Mouse (Mus musculus) heart, embryonic 12.5 days (tissue): ENCODE data around the gene Ryr2. TPM values are rescaled to one million over a fixed set of nuclear protein-coding genes. Genes with fewer than 3 reads are reported as not detected.
"Not testable (repeated sequence)": the region's sequence is repeated elsewhere in the genome, so short reads cannot be mapped to it uniquely, and the experiment has no call there.

ENCODE experiments used
- ATAC-seq: fragments of 200-750 bp; cut with Nextera tagmentation; 2 replicates; pipeline ENCODE4 v1.8.0; 2017; ENCODE audit warnings: moderate TSS enrichment, moderate library complexity; ENCODE audit not compliant: insufficient number of reproducible peaks, low FRiP score
- H3K27ac ChIP-seq: fragments of 300-500 bp; sonication (generic); 2 replicates; pipeline ENCODE4 v1.5.1; 2016; ENCODE audit warnings: mild to moderate bottlenecking, moderate library complexity; ENCODE audit not compliant: poor library complexity, severe bottlenecking
- H3K27me3 ChIP-seq: fragments of 300-500 bp; sonication (generic); replicated peaks from 2 replicates; pipeline ENCODE4 v1.6.1; 2016; ENCODE audit warnings: mild to moderate bottlenecking, moderate library complexity
- H3K36me3 ChIP-seq: fragments of 300-500 bp; sonication (generic); 2 replicates; pipeline ENCODE4 v1.6.1; 2016; ENCODE audit warnings: mild to moderate bottlenecking, moderate library complexity
- H3K4me1 ChIP-seq: fragments of 300-500 bp; sonication (generic); replicated peaks from 2 replicates; pipeline ENCODE4 v1.6.1; 2016; ENCODE audit warnings: mild to moderate bottlenecking
- H3K4me2 ChIP-seq: fragments of 300-500 bp; sonication (generic); 2 replicates; pipeline ENCODE4 v1.6.1; 2016; ENCODE audit warnings: mild to moderate bottlenecking, moderate library complexity
- H3K4me3 ChIP-seq: fragments of 300-500 bp; sonication (generic); 2 replicates; pipeline ENCODE4 v1.5.1; 2016; ENCODE audit warnings: mild to moderate bottlenecking
- H3K9ac ChIP-seq: fragments of 300-500 bp; sonication (generic); 2 replicates; pipeline ENCODE4 v1.6.1; 2016; ENCODE audit warnings: mild to moderate bottlenecking, moderate library complexity
- H3K9me3 ChIP-seq: fragments of 300-500 bp; sonication (generic); replicated peaks from 2 replicates; pipeline ENCODE4 v1.6.1; 2016; ENCODE audit warnings: mild to moderate bottlenecking, moderate library complexity
- whole genome bisulfite sequencing: fragments of 180-500 bp; shearing (Covaris S2); methylation state at CpG from one replicate; pipeline ENCODE4 v1.1.7; 2016; 5-methylcytosine and 5-hydroxymethylcytosine counted together
- polyA plus RNA-seq: library from polyadenylated mRNA; unstranded; fragments of >200 nt; fragmentation: Nextera tagmentation; extraction: Ambion mirVana; gene quantifications from 2 replicates; pipeline ENCODE4 v1.2.1, GENCODE M21; 2016

Gene Ryr2
- polyA plus RNA-seq, 1 experiment from 2014 or later, result 35.3 TPM

DNA sequence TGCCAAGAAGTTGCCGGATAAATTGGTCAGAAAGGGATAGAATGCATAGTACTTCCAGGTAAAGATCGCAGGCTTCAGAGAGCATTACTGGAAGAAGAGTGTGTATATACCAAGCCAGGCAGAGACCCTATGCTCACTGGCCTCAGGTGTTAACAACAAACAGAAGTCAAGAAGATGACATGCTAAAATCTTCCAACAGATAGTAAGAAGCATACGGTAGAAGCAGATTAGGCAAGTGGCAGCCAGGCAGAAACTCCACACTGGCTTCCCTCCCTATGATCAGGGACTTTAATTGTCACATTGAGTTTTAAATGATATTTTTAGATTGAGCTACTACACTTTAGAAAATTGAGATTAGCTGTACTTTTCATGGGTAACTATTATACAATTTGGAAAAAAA lies 268.9 kb downstream of the Ryr2 start:
- H3K36me3 ChIP-seq, result peaks cover 11% of the 10 kb centered on the region
- no peak overlapping the region for H3K27ac ChIP-seq
- no peak overlapping the region for H3K4me2 ChIP-seq
- no peak overlapping the region for H3K9ac ChIP-seq
- H3K27me3 ChIP-seq, result no peaks in the 10 kb centered on the region
- 77% methylated on average over 3 of the region's 3 CpGs for WGBS
- H3K4me3 ChIP-seq, result no peak overlapping the region
- peaks cover 21% of the 10 kb centered on the region for H3K4me1 ChIP-seq
- no peaks in the 10 kb centered on the region for H3K9me3 ChIP-seq
- peak; percentile 54; the same call in 1 of the 2 replicates for ATAC-seq

DNA sequence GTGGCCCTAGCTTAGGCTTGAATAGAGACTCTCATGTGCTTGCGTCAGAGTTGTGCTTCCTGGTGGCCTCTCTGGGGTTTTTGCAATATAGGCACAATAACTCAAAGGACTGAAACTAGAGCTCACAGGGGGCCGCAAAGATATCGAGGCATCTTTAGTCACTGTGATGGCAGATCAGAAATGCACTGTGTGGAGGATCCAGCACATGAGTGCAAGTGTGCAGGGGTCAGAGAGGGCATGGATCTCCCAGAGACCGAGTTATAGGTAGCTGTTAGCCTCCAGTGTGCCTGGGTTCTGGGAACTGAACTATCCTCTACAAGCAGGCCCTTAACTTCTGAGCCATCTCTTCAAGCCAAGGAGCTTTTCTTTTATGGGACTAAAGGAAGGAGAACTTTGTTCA lies 269.6 kb downstream of the Ryr2 start:
- no peak overlapping the region for H3K4me2 ChIP-seq
- peak overlapping the region; percentile 70 for H3K27ac ChIP-seq
- H3K9me3 ChIP-seq, result no peaks in the 10 kb centered on the region
- no peak overlapping the region for H3K9ac ChIP-seq
- H3K4me3 ChIP-seq, result no peak overlapping the region
- peaks cover 19% of the 10 kb centered on the region for H3K4me1 ChIP-seq
- WGBS, result 74% methylated on average over 4 of the region's 4 CpGs
- H3K36me3 ChIP-seq, result peaks cover 10% of the 10 kb centered on the region
- H3K27me3 ChIP-seq, result no peaks in the 10 kb centered on the region
- peak; percentile 43; the same call in 1 of the 2 replicates for ATAC-seq

DNA sequence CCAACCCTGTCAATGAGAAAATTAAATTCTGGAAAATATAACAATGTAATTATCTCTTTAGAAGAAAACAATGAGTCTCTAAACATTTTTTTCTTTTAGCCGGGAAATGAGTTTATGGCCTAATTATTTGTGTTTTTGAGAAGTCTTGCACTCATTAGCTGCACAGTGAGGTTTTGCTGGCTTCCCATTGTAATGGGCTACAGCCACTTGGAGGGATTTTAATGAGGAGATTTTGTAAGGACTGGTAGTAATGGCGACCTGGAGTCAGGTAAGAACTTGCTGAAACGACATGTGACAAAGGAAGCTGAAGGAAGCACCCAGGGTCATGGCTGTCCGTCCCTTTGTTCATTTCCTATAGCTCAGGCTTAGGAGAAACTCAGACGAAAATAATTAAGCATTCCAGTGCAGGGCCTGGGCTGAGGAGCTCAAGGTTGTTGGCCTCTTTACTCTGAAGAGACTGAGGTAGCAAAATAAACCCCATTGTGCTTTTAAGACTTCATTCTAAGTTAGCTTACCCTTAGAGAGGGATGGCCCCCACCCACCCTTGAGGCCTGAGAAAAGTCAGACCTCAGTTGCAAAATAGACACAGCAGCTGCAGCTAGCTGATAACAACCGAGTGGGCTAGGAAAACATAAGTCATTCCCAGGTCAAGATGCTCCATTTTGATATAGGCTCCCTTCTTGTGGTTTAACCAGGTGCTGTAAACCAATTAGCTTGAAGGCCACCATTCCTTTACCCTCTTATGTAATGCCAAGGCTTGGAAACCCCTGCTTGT lies 270.3 kb downstream of the Ryr2 start:
- Histone ChIP-seq H3K4me1 (peaks cover 19% of the 10 kb centered on the region), H3K9me3 (no peaks in the 10 kb centered on the region), H3K9ac (no peak overlapping the region), H3K4me2 (no peak overlapping the region), H3K27ac (peak overlapping the region; percentile 70), H3K27me3 (no peaks in the 10 kb centered on the region), H3K4me3 (no peak overlapping the region), H3K36me3 (peaks cover 8% of the 10 kb centered on the region)
- WGBS, result 50% methylated on average over 6 of the region's 6 CpGs
- peak; percentile 96 for ATAC-seq

DNA sequence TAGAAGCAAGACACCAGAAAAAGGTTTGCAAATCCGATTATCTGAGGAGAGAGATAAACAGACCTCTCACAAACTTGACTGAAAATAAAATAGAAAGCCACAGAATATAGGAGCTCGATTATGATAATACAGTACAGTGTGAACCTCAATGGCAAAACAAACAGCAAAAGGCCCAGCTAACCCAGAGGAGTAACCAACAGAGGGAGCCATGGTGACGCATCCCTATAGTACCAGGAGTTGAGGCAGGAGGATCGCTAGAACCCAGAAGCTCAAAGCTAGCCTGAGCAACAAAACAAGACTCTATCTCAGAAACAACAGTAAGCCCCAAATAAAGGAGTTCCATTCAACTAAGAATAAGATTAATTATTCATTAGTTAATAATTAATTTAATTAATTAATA lies 275.5 kb downstream of the Ryr2 start:
- no peak for ATAC-seq

DNA sequence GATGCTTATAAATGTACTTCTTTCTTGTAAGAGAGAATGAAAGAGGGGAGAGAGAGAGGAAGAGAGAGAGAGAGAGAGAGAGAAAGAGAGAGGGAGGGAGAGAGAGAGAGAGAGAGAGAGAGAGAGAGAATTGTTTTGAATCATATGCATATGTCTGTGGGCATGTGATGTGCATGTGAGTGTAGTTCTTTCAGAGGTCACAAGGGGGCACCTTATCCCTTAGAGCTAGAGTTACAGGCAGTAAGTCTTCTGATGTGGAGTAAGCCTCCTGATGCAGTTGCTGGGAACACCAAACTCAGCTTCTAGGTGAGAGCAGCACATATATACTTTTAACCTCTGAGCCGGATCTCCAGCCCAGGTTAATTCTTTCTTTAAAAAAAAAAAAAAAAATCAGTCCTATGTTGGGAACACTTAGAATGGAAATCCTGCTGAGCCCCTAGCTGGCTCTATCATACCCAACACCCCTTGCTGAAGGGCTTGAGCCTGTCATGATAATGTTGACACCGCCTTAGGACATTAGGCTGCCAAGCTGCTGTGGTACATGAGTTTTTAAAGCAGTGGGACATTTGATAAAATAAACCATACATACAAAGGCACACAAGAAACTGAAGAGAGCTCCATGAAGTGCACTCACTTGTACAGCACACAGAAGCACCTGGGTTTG lies 281.1 kb downstream of the Ryr2 start:
- Histone ChIP-seq H3K9ac (no peak overlapping the region), H3K4me2 (no peak overlapping the region), H3K27me3 (no peaks in the 10 kb centered on the region), H3K4me1 (no peaks in the 10 kb centered on the region), H3K36me3 (peaks cover 42% of the 10 kb centered on the region), H3K4me3 (no peak overlapping the region), H3K9me3 (no peaks in the 10 kb centered on the region), H3K27ac (no peak overlapping the region)
- 92% methylated on average over 2 of the region's 2 CpGs for WGBS
- no peak for ATAC-seq

More for the DNA sequence above, 275.5 kb downstream of the Ryr2 start:
- H3K9ac ChIP-seq, result no peak overlapping the region
- peaks cover 26% of the 10 kb centered on the region for H3K36me3 ChIP-seq
- H3K27ac ChIP-seq, result no peak overlapping the region
- no peak overlapping the region for H3K4me2 ChIP-seq
- no peaks in the 10 kb centered on the region for H3K4me1 ChIP-seq
- WGBS, result 74% methylated on average over 4 of the region's 4 CpGs
- H3K9me3 ChIP-seq, result no peaks in the 10 kb centered on the region
- H3K4me3 ChIP-seq, result no peak overlapping the region
- H3K27me3 ChIP-seq, result no peaks in the 10 kb centered on the region

DNA sequence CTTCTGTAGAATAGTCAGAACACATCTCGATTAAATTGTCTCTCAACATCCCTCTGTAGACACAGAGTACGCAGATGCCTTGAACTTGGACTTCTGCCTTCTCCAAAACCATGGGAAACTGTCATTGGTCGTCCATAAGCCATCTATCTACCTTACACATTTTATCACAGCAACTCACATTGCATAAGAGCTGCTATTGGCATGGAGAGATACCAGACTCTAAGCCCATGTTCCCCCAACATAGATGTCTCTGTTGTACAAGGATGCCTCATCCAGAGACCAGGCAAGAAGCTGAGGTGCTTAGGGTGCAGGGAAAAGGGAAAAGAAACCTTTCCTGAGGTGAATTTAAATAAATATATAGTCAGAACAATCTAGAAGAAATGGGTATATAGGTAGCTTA lies 288.0 kb downstream of the Ryr2 start:
- Histone ChIP-seq H3K27me3 (no peaks in the 10 kb centered on the region), H3K9ac (no peak overlapping the region), H3K4me2 (no peak overlapping the region), H3K36me3 (peaks cover 41% of the 10 kb centered on the region), H3K27ac (no peak overlapping the region), H3K9me3 (no peaks in the 10 kb centered on the region), H3K4me1 (no peaks in the 10 kb centered on the region), H3K4me3 (no peak overlapping the region)
- 80% methylated on average over 3 of the region's 3 CpGs for WGBS
- no peak for ATAC-seq

DNA sequence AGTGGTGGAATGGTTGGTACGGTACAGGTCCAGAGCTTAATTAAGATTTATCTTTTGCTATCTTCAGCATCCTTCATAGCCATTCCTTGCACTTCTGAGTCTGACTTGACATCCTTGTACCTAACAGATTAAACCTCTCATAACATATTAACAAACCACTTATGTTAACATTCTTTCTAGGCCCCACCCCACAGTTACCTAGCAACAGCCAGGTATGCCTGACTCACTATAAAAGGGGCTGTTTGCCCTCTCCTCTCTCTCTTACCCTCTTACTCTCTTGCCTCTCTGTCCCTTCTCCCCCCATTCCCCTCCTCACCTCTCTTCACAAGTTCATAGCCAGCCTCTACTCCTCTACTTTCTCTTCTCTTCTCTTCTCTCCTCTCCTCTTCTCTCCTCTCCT lies 297.4 kb downstream of the Ryr2 start:
- ATAC-seq, result not testable (repeated sequence)
- WGBS, result 75% methylated on average over 1 of the region's 1 CpGs

DNA sequence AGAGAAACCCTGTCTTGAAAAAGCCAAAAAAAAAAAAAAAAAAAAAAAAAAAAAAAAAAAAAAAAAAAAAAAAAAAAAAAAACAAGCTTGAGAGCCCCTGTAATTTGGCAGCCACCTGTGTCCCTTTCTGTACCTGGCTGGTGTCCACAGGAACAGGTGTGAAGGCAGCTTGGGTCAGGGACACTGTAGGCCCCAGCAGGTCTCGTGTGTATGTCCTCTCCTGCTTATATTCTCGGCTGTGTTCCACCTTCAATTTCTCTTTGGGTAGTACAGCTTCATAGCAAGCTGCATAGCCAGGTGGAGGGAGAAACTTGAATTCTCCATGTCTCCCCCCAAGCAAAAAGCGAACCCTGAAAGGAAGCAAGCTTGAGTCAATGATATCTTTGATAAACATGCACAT lies 314.2 kb downstream of the Ryr2 start:
- Histone ChIP-seq H3K4me1 (no peaks in the 10 kb centered on the region), H3K9ac (no peak overlapping the region), H3K9me3 (no peaks in the 10 kb centered on the region), H3K27ac (no peak overlapping the region), H3K27me3 (no peaks in the 10 kb centered on the region), H3K4me3 (no peak overlapping the region), H3K4me2 (no peak overlapping the region), H3K36me3 (peaks cover 35% of the 10 kb centered on the region)
- WGBS, result 90% methylated on average over 3 of the region's 3 CpGs
- no peak for ATAC-seq

More for the DNA sequence above, 297.4 kb downstream of the Ryr2 start:
- H3K4me1 ChIP-seq, H3K27me3 ChIP-seq, H3K9me3 ChIP-seq, H3K36me3 ChIP-seq, H3K4me3 ChIP-seq, H3K9ac ChIP-seq, H3K27ac ChIP-seq, H3K4me2 ChIP-seq: not testable (repeated sequence)

DNA sequence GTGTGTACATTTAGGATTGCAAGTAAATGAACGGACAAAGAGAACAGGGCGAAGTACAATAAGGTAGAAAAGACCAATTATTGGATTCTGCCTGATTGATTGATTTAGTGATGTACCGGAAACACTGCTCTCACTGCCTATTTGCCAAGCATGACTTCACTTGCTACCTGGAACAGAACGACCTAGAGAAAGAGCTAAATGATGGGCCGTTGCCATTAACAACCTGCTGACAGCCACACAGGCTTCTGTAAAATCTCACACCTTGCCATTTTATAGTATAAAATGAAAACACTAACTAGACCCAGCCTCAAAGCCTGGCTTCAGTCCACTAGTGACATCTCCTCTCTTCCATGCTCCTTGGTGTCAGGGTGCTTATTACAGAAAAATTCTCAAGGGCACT lies 316.2 kb downstream of the Ryr2 start:
- ATAC-seq, result no peak
- Histone ChIP-seq H3K36me3 (peaks cover 34% of the 10 kb centered on the region), H3K9me3 (no peaks in the 10 kb centered on the region)

DNA sequence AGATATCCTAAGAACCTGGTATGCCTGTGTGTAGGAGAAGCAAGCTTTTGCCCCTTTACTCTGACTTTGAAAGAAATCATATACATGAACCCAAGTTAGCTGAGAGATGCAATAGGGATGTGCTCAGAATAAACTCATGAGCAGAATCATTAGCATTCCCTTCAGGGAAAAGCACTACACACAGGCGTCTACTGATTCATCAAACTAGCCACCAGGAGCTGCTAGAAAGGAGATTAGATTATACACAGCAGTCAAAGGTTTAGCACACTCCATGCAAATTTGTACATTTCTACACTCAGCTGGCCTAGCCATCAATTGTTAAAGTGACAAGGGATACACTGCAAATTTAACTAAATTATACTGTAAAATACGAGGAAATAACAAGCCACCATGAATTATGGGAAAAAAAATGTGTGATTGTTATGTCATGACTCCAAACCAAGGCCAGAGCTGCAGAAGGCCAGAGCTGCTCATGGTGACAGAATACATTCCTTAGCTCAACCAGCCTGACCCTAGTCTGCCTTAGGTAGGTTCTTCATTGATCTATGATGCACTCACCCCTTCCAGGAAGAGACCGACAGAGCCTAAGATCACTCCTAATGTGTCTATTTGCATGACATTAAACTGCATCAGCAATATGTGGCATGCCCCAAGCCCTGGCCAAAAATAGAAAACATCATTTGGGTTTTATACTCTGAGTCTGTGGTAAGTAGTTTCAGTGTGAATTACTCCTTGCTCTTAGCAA lies 324.2 kb downstream of the Ryr2 start:
- 0 out of 2 replicates have a peak, but pooled peaks cover 4% of the 10 kb centered on the region for H3K4me1 ChIP-seq
- no peak overlapping the region for H3K4me2 ChIP-seq
- H3K9ac ChIP-seq, result no peak overlapping the region
- no peak overlapping the region for H3K4me3 ChIP-seq
- H3K9me3 ChIP-seq, result no peaks in the 10 kb centered on the region
- WGBS, result 67% methylated on average over 3 of the region's 3 CpGs
- ATAC-seq, result no peak
- H3K27me3 ChIP-seq, result no peaks in the 10 kb centered on the region
- H3K27ac ChIP-seq, result no peak overlapping the region
- H3K36me3 ChIP-seq, result peaks cover 21% of the 10 kb centered on the region

More for the DNA sequence above, 316.2 kb downstream of the Ryr2 start:
- Histone ChIP-seq H3K27ac (no peak overlapping the region), H3K27me3 (no peaks in the 10 kb centered on the region), H3K4me2 (no peak overlapping the region), H3K4me3 (no peak overlapping the region), H3K9ac (no peak overlapping the region), H3K4me1 (no peaks in the 10 kb centered on the region)
- WGBS, result 84% methylated on average over 5 of the region's 5 CpGs

DNA sequence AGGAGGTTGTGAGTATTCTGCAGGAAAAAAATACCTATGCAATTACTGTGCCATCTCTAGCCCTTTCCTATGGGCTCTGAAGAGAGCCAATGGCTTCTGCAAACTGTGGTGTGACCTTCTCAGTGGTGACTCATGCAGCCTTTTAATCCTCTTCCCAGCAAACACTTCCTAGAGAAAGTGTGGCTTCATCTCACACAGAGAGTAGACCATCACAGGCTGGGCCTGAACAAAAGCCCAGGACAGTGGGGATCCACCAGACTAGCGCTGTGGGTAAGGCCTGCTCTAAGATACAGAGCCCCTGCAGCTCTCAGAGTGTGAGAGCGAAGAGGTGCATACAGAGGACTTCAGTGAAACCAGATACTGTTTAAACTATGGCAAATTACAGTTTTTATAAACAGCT lies 325.7 kb downstream of the Ryr2 start:
- WGBS, result 58% methylated on average over 2 of the region's 2 CpGs
- Histone ChIP-seq H3K4me1 (0 out of 2 replicates have a peak, but pooled peaks cover 4% of the 10 kb centered on the region), H3K9me3 (no peaks in the 10 kb centered on the region), H3K4me3 (no peak overlapping the region), H3K27ac (no peak overlapping the region), H3K36me3 (peaks cover 24% of the 10 kb centered on the region), H3K9ac (no peak overlapping the region), H3K4me2 (no peak overlapping the region), H3K27me3 (no peaks in the 10 kb centered on the region)
- ATAC-seq, result no peak
